Mouse (Mus musculus) megakaryocyte, embryonic 14.5 days (primary cell): ENCODE data around the gene Vmn1r112.
"Not testable (repeated sequence)": the region's sequence is repeated elsewhere in the genome, so short reads cannot be mapped to it uniquely, and the experiment has no call there.

ENCODE experiments used
- FLI1 ChIP-seq: IDR thresholded peaks from 2 replicates; pipeline ENCODE4 v1.6.1; 2012; ENCODE audit warnings: low read length, inconsistent platforms, mixed read lengths
- GATA1 ChIP-seq: IDR thresholded peaks from 3 replicates; pipeline ENCODE4 v1.6.1; 2012; ENCODE audit warnings: mixed read lengths, low read length, inconsistent platforms, borderline replicate concordance

- not testable (repeated sequence) for TF ChIP-seq FLI1, GATA1
Observed at GRCm38 (mm10) chr7:20812086-20812485, 41.1 kb downstream of the Vmn1r112 start, which contains the start of gene Vmn1r114.
